Mouse (Mus musculus): ENCODE data around the gene Ccdc80.

DNA sequence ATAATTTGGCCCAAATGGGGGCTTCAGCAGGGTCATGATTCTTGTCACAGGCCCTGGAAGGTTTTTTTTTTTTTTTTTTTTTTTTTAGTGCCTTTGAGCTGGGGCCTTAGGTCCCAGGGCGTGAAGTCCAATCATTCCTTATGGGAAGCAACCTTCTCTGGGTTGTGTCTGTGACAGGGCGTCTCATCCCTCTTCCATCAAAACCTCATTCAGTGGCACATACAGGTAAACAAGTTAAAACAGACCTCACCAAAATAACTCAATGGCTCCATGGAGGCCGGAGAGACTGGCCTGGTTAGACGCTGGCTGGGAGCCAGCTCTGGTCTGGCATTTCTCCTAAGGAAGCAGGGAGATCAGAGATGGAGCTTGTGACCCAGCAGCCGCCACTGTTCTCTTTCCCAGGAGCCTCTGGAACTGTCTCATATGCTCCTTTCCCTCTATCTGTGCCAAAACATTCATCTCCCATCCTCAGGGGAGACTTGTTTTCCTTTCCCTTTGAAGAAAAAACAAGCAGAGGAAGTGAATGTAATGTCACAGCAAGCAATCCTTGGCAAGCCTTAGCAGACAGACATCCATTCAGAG lies 27.7 kb downstream of the Ccdc80 start:
- TF ChIP-seq POLR2A (IDR thresholded peaks at IDR 0.05; ENCODE audit: low read depth, low read length): no peak
- TF ChIP-seq CTCF (IDR thresholded peaks at IDR 0.05; ENCODE audit: borderline replicate concordance, insufficient read depth, low read length): no peak

Data from embryonic fibroblast, embryonic 13.5 days (primary cell).